Mouse (Mus musculus) heart, embryonic 13.5 days (tissue): ENCODE measurements around the gene Auts2. TPM values are rescaled to one million over a fixed set of nuclear protein-coding genes. Genes with fewer than 3 reads are reported as not detected.

Experiments
- ATAC-seq: fragments of 200-750 bp; cut with Nextera tagmentation; 2 replicates; pipeline ENCODE4 v1.8.0; 2017; ENCODE audit warnings: moderate TSS enrichment; ENCODE audit not compliant: insufficient number of reproducible peaks, low FRiP score, low TSS enrichment; ENCODE audit errors: extremely low read depth
- H3K27ac ChIP-seq: fragments of 300-500 bp; sonication (generic); replicated peaks from 2 replicates; pipeline ENCODE4 v1.5.1; 2015; ENCODE audit warnings: moderate library complexity, mild to moderate bottlenecking, inconsistent platforms
- H3K27me3 ChIP-seq: fragments of 300-500 bp; sonication (generic); replicated peaks from 2 replicates; pipeline ENCODE4 v1.6.1; 2015; ENCODE audit warnings: mild to moderate bottlenecking, inconsistent platforms
- H3K36me3 ChIP-seq: fragments of 300-500 bp; sonication (generic); 2 replicates; pipeline ENCODE4 v1.6.1; 2015; ENCODE audit warnings: mild to moderate bottlenecking, inconsistent platforms
- H3K4me1 ChIP-seq: fragments of 300-500 bp; sonication (generic); 2 replicates; pipeline ENCODE4 v1.6.1; 2015; ENCODE audit warnings: inconsistent platforms
- H3K4me2 ChIP-seq: fragments of 300-500 bp; sonication (generic); 2 replicates; pipeline ENCODE4 v1.6.1; 2015; ENCODE audit warnings: inconsistent platforms, mild to moderate bottlenecking, moderate library complexity
- H3K4me3 ChIP-seq: fragments of 300-500 bp; sonication (generic); 2 replicates; pipeline ENCODE4 v1.5.1; 2015; ENCODE audit warnings: moderate library complexity, mild to moderate bottlenecking, inconsistent platforms
- H3K9ac ChIP-seq: fragments of 300-500 bp; sonication (generic); 2 replicates; pipeline ENCODE4 v1.6.1; 2015; ENCODE audit warnings: inconsistent platforms, mild to moderate bottlenecking, moderate library complexity
- H3K9me3 ChIP-seq: fragments of 300-500 bp; sonication (generic); 2 replicates; pipeline ENCODE4 v1.6.1; 2016; ENCODE audit warnings: inconsistent platforms
- WGBS: fragments of 180-500 bp; shearing (Covaris S2); methylation state at CpG from one replicate; pipeline ENCODE4 v1.1.7; 2015; ENCODE audit warnings: mixed read lengths; 5-methylcytosine and 5-hydroxymethylcytosine counted together
- polyA plus RNA-seq: library from polyadenylated mRNA; unstranded; fragments of >200 nt; fragmentation: Nextera tagmentation; extraction: Ambion mirVana; gene quantifications from 2 replicates; pipeline ENCODE4 v1.2.1, GENCODE M21; 2015

Gene Auts2
- polyA plus RNA-seq, 1 experiment from 2014 or later = 13.8 TPM

GRCm38 (mm10) chr5:132540841-132541311 lies 2.3 kb downstream of the Auts2 start:
- peaks cover 22% of the 10 kb centered on the region for H3K4me1 ChIP-seq
- 0 out of 2 replicates have a peak overlapping the region, but pooled peaks have one; percentile 90 for H3K27ac ChIP-seq
- H3K36me3 ChIP-seq = no peaks in the 10 kb centered on the region
- peak overlapping the region; percentile 88 for H3K4me3 ChIP-seq
- peak overlapping the region; percentile 91 for H3K9ac ChIP-seq
- H3K9me3 ChIP-seq = no peaks in the 10 kb centered on the region
- H3K27me3 ChIP-seq = peaks cover 13% of the 10 kb centered on the region; the same call in 1 of the 2 replicates
- WGBS = 8% methylated on average over 7 of the region's 7 CpGs
- peak overlapping the region; percentile 94 for H3K4me2 ChIP-seq
- no peak for ATAC-seq

- no peak for ATAC-seq
- Histone ChIP-seq H3K27me3 (no peaks in the 10 kb centered on the region), H3K4me1 (peaks cover 15% of the 10 kb centered on the region), H3K9ac (no peak overlapping the region), H3K4me2 (no peak overlapping the region), H3K4me3 (no peak overlapping the region), H3K36me3 (no peaks in the 10 kb centered on the region), H3K27ac (no peak overlapping the region), H3K9me3 (no peaks in the 10 kb centered on the region)
- 72% methylated on average over 4 of the region's 4 CpGs for WGBS
These were observed 5.7 kb downstream of the Auts2 start for GRCm38 (mm10) chr5:132537475-132537874.

- Histone ChIP-seq H3K27ac (no peak overlapping the region), H3K4me3 (no peak overlapping the region), H3K27me3 (no peaks in the 10 kb centered on the region), H3K4me1 (peaks cover 47% of the 10 kb centered on the region), H3K9ac (no peak overlapping the region), H3K36me3 (no peaks in the 10 kb centered on the region), H3K4me2 (no peak overlapping the region), H3K9me3 (no peaks in the 10 kb centered on the region)
- no peak for ATAC-seq
- WGBS = 72% methylated on average over 3 of the region's 3 CpGs
These were observed 16.7 kb downstream of the Auts2 start for GRCm38 (mm10) chr5:132526395-132526794.

- Histone ChIP-seq H3K4me1 (peaks cover 61% of the 10 kb centered on the region), H3K9ac (peak overlapping the region; percentile 11; the same call in 1 of the 2 replicates), H3K27me3 (no peaks in the 10 kb centered on the region), H3K4me3 (no peak overlapping the region), H3K27ac (no peak overlapping the region), H3K4me2 (no peak overlapping the region), H3K36me3 (no peaks in the 10 kb centered on the region), H3K9me3 (no peaks in the 10 kb centered on the region)
- 61% methylated on average over 12 of the region's 12 CpGs for WGBS
- no peak for ATAC-seq
These were observed 21.7 kb downstream of the Auts2 start for GRCm38 (mm10) chr5:132521358-132521873.

GRCm38 (mm10) chr5:132517879-132518278 lies 25.3 kb downstream of the Auts2 start:
- H3K9ac ChIP-seq = no peak overlapping the region
- no peak for ATAC-seq
- WGBS = 70% methylated on average over 6 of the region's 6 CpGs
- no peaks in the 10 kb centered on the region for H3K9me3 ChIP-seq
- H3K27ac ChIP-seq = no peak overlapping the region
- H3K4me2 ChIP-seq = no peak overlapping the region
- no peaks in the 10 kb centered on the region for H3K27me3 ChIP-seq
- H3K4me3 ChIP-seq = no peak overlapping the region
- peaks cover 81% of the 10 kb centered on the region for H3K4me1 ChIP-seq
- H3K36me3 ChIP-seq = no peaks in the 10 kb centered on the region

- ATAC-seq = no peak
- 44% methylated on average over 6 of the region's 6 CpGs for WGBS
- H3K27ac ChIP-seq = no peak overlapping the region
- no peak overlapping the region for H3K9ac ChIP-seq
- H3K27me3 ChIP-seq = no peaks in the 10 kb centered on the region
- H3K36me3 ChIP-seq = no peaks in the 10 kb centered on the region
- H3K4me1 ChIP-seq = peaks cover 64% of the 10 kb centered on the region
- peak overlapping the region; percentile 33 for H3K4me2 ChIP-seq
- H3K9me3 ChIP-seq = no peaks in the 10 kb centered on the region
- no peak overlapping the region for H3K4me3 ChIP-seq
These were observed 28.6 kb downstream of the Auts2 start for GRCm38 (mm10) chr5:132514521-132514920.

GRCm38 (mm10) chr5:132513206-132513605 lies 29.9 kb downstream of the Auts2 start:
- Histone ChIP-seq H3K27me3 (no peaks in the 10 kb centered on the region), H3K4me3 (no peak overlapping the region), H3K9ac (no peak overlapping the region), H3K36me3 (no peaks in the 10 kb centered on the region), H3K4me2 (no peak overlapping the region), H3K4me1 (peaks cover 62% of the 10 kb centered on the region), H3K27ac (no peak overlapping the region), H3K9me3 (no peaks in the 10 kb centered on the region)
- 68% methylated on average over 7 of the region's 7 CpGs for WGBS
- no peak for ATAC-seq

- H3K27ac ChIP-seq = no peak overlapping the region
- peaks cover 37% of the 10 kb centered on the region for H3K4me1 ChIP-seq
- WGBS = 46% methylated on average over 9 of the region's 9 CpGs
- H3K36me3 ChIP-seq = no peaks in the 10 kb centered on the region
- H3K9ac ChIP-seq = no peak overlapping the region; the same call in 1 of the 2 replicates
- no peak overlapping the region for H3K4me2 ChIP-seq
- no peak overlapping the region for H3K4me3 ChIP-seq
- no peak for ATAC-seq
- H3K9me3 ChIP-seq = no peaks in the 10 kb centered on the region
- no peaks in the 10 kb centered on the region for H3K27me3 ChIP-seq
These were observed 33.7 kb downstream of the Auts2 start for GRCm38 (mm10) chr5:132509464-132509885.

GRCm38 (mm10) chr5:132504893-132505292 lies 38.3 kb downstream of the Auts2 start:
- no peaks in the 10 kb centered on the region for H3K9me3 ChIP-seq
- WGBS = 75% methylated on average over 1 of the region's 1 CpGs
- H3K4me2 ChIP-seq = no peak overlapping the region

GRCm38 (mm10) chr5:132503431-132503830 lies 39.7 kb downstream of the Auts2 start:
- ATAC-seq = no peak
- Histone ChIP-seq H3K9ac (no peak overlapping the region), H3K4me2 (no peak overlapping the region), H3K27me3 (no peaks in the 10 kb centered on the region), H3K36me3 (no peaks in the 10 kb centered on the region), H3K9me3 (no peaks in the 10 kb centered on the region), H3K4me1 (peaks cover 25% of the 10 kb centered on the region), H3K27ac (no peak overlapping the region), H3K4me3 (no peak overlapping the region)
- 80% methylated on average over 2 of the region's 2 CpGs for WGBS

More at GRCm38 (mm10) chr5:132504893-132505292, 38.3 kb downstream of the Auts2 start:
- Histone ChIP-seq H3K27me3 (no peaks in the 10 kb centered on the region), H3K27ac (no peak overlapping the region), H3K9ac (no peak overlapping the region), H3K36me3 (no peaks in the 10 kb centered on the region), H3K4me3 (no peak overlapping the region), H3K4me1 (peaks cover 25% of the 10 kb centered on the region)
- ATAC-seq = no peak

- Histone ChIP-seq H3K4me3 (no peak overlapping the region), H3K27ac (no peak overlapping the region), H3K9me3 (no peaks in the 10 kb centered on the region), H3K27me3 (no peaks in the 10 kb centered on the region), H3K9ac (no peak overlapping the region), H3K36me3 (no peaks in the 10 kb centered on the region), H3K4me1 (peaks cover 29% of the 10 kb centered on the region), H3K4me2 (no peak overlapping the region)
- 31% methylated on average over 5 of the region's 5 CpGs for WGBS
- ATAC-seq = no peak
These were observed 41.1 kb downstream of the Auts2 start for GRCm38 (mm10) chr5:132502036-132502435.

GRCm38 (mm10) chr5:132500817-132501231 lies 42.3 kb downstream of the Auts2 start:
- Histone ChIP-seq H3K4me3 (no peak overlapping the region), H3K27me3 (no peaks in the 10 kb centered on the region), H3K27ac (no peak overlapping the region), H3K9ac (peak overlapping the region; percentile 24; the same call in 1 of the 2 replicates), H3K9me3 (no peaks in the 10 kb centered on the region), H3K4me1 (peaks cover 36% of the 10 kb centered on the region), H3K4me2 (0 out of 2 replicates have a peak overlapping the region, but pooled peaks have one; percentile 5), H3K36me3 (no peaks in the 10 kb centered on the region)
- ATAC-seq = no peak
- WGBS = 17% methylated on average over 3 of the region's 3 CpGs
